Mouse (Mus musculus) bone marrow, adult 2 months (tissue): ENCODE data around the gene Dennd2a.

Source experiments
- CTCF ChIP-seq: fragments of 200-500 bp; IDR thresholded peaks from 2 replicates; pipeline ENCODE4 v1.5.1; 2011; ENCODE audit warnings: low read length, control low read depth; ENCODE audit not compliant: control insufficient read depth, insufficient read depth
- POLR2A ChIP-seq: fragments of 200-500 bp; IDR thresholded peaks from 2 replicates; pipeline ENCODE4 v1.6.1; 2011; ENCODE audit warnings: low read depth, mild to moderate bottlenecking, control low read depth, low read length, borderline replicate concordance; ENCODE audit not compliant: control insufficient read depth

DNA sequence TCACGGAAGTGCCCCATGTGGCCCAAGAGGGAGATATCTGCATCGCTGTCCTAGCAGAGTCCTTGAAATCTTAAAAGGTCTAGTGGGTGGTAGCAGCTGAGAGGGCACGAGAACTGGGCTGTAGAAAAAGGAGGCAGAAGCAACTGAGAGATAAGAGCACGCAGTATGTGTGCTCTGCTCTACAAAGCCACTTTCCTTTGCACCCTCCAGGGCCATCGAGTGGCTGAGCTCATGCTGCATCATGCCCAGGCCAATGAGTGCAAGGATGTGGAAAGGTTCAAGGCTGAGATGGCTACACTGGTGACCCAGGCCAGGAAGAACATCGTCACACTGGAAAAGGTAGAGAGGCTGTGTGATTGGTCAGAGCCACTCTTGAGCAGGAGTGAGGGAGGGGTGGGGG lies 27.9 kb upstream of the Dennd2a start, which contains the start of gene Gm42420:
- no peak for TF ChIP-seq POLR2A
- TF ChIP-seq CTCF = no peak
